Mouse (Mus musculus) midbrain, embryonic 15.5 days (tissue): Measurements from ENCODE around the gene Ces1d. TPM values are rescaled to one million over a fixed set of nuclear protein-coding genes. Genes with fewer than 3 reads are reported as not detected.

Source experiments
- ATAC-seq: fragments of 200-750 bp; cut with Nextera tagmentation; replicated peaks from 2 replicates; pipeline ENCODE4 v1.8.0; 2017; ENCODE audit warnings: moderate TSS enrichment
- H3K27ac ChIP-seq: fragments of 300-500 bp; sonication (generic); 2 replicates; pipeline ENCODE4 v1.5.1; 2015; ENCODE audit warnings: mild to moderate bottlenecking, inconsistent platforms
- H3K27me3 ChIP-seq: fragments of 300-500 bp; sonication (generic); replicated peaks from 2 replicates; pipeline ENCODE4 v1.6.1; 2015; ENCODE audit warnings: inconsistent platforms
- H3K36me3 ChIP-seq: fragments of 300-500 bp; sonication (generic); replicated peaks from 2 replicates; pipeline ENCODE4 v1.6.1; 2015; ENCODE audit warnings: inconsistent platforms
- H3K4me1 ChIP-seq: fragments of 300-500 bp; sonication (generic); 2 replicates; pipeline ENCODE4 v1.6.1; 2015; ENCODE audit warnings: inconsistent platforms
- H3K4me2 ChIP-seq: fragments of 300-500 bp; sonication (generic); 2 replicates; pipeline ENCODE4 v1.6.1; 2015; ENCODE audit warnings: inconsistent platforms, mild to moderate bottlenecking, moderate library complexity
- H3K4me3 ChIP-seq: fragments of 300-500 bp; sonication (generic); 2 replicates; pipeline ENCODE4 v1.5.1; 2015; ENCODE audit warnings: mild to moderate bottlenecking, inconsistent platforms
- H3K9ac ChIP-seq: fragments of 300-500 bp; sonication (generic); 2 replicates; pipeline ENCODE4 v1.6.1; 2015; ENCODE audit warnings: mild to moderate bottlenecking, inconsistent platforms
- H3K9me3 ChIP-seq: fragments of 300-500 bp; sonication (generic); 2 replicates; pipeline ENCODE4 v1.6.1; 2016; ENCODE audit warnings: inconsistent platforms
- WGBS: fragments of 180-500 bp; shearing (Covaris S2); methylation state at CpG from one replicate; pipeline ENCODE4 v1.1.7; 2015; ENCODE audit warnings: mixed read lengths; 5-methylcytosine and 5-hydroxymethylcytosine counted together
- polyA plus RNA-seq: library from polyadenylated mRNA; unstranded; fragments of >200 nt; fragmentation: Nextera tagmentation; extraction: Ambion mirVana; gene quantifications from 2 replicates; pipeline ENCODE4 v1.2.1, GENCODE M21; 2015

Ces1d gene
- polyA plus RNA-seq, 1 experiment from 2014 or later = 0.25 TPM

DNA sequence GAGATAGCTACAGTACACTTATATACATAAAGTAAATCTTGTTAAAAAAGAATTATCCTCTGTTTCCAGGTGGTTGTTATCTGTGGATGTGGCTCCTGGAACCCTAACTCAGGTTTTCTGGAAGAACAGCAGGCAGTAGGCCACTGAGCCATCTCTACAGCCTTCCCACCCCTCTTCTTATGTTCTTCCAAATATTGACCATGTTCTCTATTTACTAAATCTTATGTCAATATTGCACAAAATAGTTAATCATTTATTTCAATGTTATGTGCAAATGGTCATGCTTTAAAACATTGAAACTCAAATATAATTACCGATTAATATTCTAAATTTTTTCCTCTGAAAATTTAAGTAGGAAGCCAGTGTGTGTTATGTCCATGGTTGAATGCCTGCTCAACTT is 75.6 kb downstream of the Ces1d start:
- 97% methylated on average over 1 of the region's 1 CpGs for WGBS
- no peaks in the 10 kb centered on the region for H3K27me3 ChIP-seq
- no peak overlapping the region for H3K4me3 ChIP-seq
- no peak overlapping the region for H3K4me2 ChIP-seq
- H3K9me3 ChIP-seq = no peaks in the 10 kb centered on the region
- no peak overlapping the region for H3K27ac ChIP-seq
- no peaks in the 10 kb centered on the region for H3K36me3 ChIP-seq
- H3K4me1 ChIP-seq = no peaks in the 10 kb centered on the region
- ATAC-seq = no peak
- H3K9ac ChIP-seq = no peak overlapping the region

Other genes with a start within 250 kb of the Ces1d start
- 0.89 and 3.5 TPM in 2 replicates for gene Slc6a2, start 237.8 kb downstream of the Ces1d start, polyA plus RNA-seq
- gene Ces1a, start 149.6 kb downstream of the Ces1d start, polyA plus RNA-seq = not detected in 2 replicates
- not detected in 2 replicates for gene Ces1b, start 117.8 kb downstream of the Ces1d start, polyA plus RNA-seq
- not detected in 2 replicates for gene Ces1c, start 66.6 kb downstream of the Ces1d start, polyA plus RNA-seq
- gene Ces1e, start 31.8 kb upstream of the Ces1d start, polyA plus RNA-seq = not detected in 2 replicates
- not detected in 2 replicates for gene Ces1f, start 81.9 kb upstream of the Ces1d start, polyA plus RNA-seq
- not detected in 2 replicates for gene Ces1g, start 139.5 kb upstream of the Ces1d start, polyA plus RNA-seq
- gene Ces1h, start 181.9 kb upstream of the Ces1d start, polyA plus RNA-seq = not detected in 2 replicates